In genomic region chr19:47646508-47647120, GRCm38 (mm10) we compare ENCODE assay signal across 28 mouse cellular contexts. TPM values are rescaled to one million over a fixed set of nuclear protein-coding genes. Genes with fewer than 3 reads are reported as not detected.
A peak's percentile ranks its signal among the peaks of the same experiment; 100 is the strongest.
DNase-seq lines count a peak whose midpoint lies in the region; ATAC-seq and TF ChIP-seq lines count a peak whose summit lies in the region.
"Had no signal": no experiment of that assay in that cellular context is flagged by ENCODE, and none has a peak within 500 bp of the region (broad histone marks: within the 10 kb centered on the region; RNA-seq: fewer than 3 reads in every experiment).

No protein-coding gene starts in this region.

- ATAC-seq in heart, embryonic 13.5 days (ENCODE audit: extremely low read depth, insufficient number of reproducible peaks, low FRiP score, low TSS enrichment), result no peak
- ATAC-seq in lung, postnatal 0 days, result peak; percentile 16; the same call in 1 of the 2 replicates
- ATAC-seq: forebrain, embryonic 16.5 days; inflammation-experienced regulatory T-cells, adult 6 months; midbrain, embryonic 16.5 days had no signal

- 0 out of 2 replicates have a peak overlapping the region, but pooled peaks have one; percentile 2 for H3K9ac ChIP-seq in heart, embryonic 13.5 days
- no peak overlapping the region for H3K9ac ChIP-seq in lung, postnatal 0 days (replicated peaks; ENCODE audit: low read depth)
- H3K9ac ChIP-seq: hindbrain, embryonic 14.5 days; limb, embryonic 13.5 days; liver, embryonic 15.5 days; neural tube, embryonic 13.5 days had no signal

- WGBS in heart, embryonic 13.5 days, result 74% methylated on average over 6 of the region's 6 CpGs
- WGBS in lung, postnatal 0 days, result 59% methylated on average over 6 of the region's 6 CpGs

- no peak overlapping the region for H3K4me3 ChIP-seq in heart, embryonic 13.5 days
- no peak overlapping the region for H3K4me3 ChIP-seq in layer of hippocampus, adult 2 months
- H3K4me3 ChIP-seq in lung, postnatal 0 days (ENCODE audit: low read depth, low read length), result no peak overlapping the region
- H3K4me3 ChIP-seq: forebrain, embryonic 10.5 days; limb, embryonic 13.5 days; liver, embryonic 15.5 days; midbrain, embryonic 10.5 days; myocyte; neural tube, embryonic 13.5 days had no signal

- H3K9me3 ChIP-seq in heart, embryonic 13.5 days, result no peaks in the 10 kb centered on the region
- no peaks in the 10 kb centered on the region for H3K9me3 ChIP-seq in lung, postnatal 0 days (ENCODE audit: low read length)
- H3K9me3 ChIP-seq: forebrain, embryonic 10.5 days; G1E; limb, embryonic 13.5 days; liver, embryonic 15.5 days; midbrain, embryonic 10.5 days; neural tube, embryonic 13.5 days had no signal

- peaks cover 37% of the 10 kb centered on the region for H3K36me3 ChIP-seq in heart, embryonic 13.5 days
- H3K36me3 ChIP-seq in lung, postnatal 0 days (ENCODE audit: insufficient read depth, low read length), result peaks cover 7% of the 10 kb centered on the region

- no peak for TF ChIP-seq EP300 in lung, postnatal 0 days (IDR thresholded peaks at IDR 0.05)

- H3K4me2 ChIP-seq in heart, embryonic 13.5 days, result no peak overlapping the region
- H3K4me2 ChIP-seq in lung, postnatal 0 days (replicated peaks; ENCODE audit: low read depth, low read length), result no peak overlapping the region
- H3K4me2 ChIP-seq: hindbrain, embryonic 14.5 days; limb, embryonic 13.5 days; liver, embryonic 15.5 days; neural tube, embryonic 13.5 days had no signal

- H3K27ac ChIP-seq in heart, embryonic 13.5 days (replicated peaks), result no peak overlapping the region
- peak overlapping the region; percentile 49; the same call in 1 of the 2 replicates for H3K27ac ChIP-seq in layer of hippocampus, adult 2 months
- no peak overlapping the region for H3K27ac ChIP-seq in lung, postnatal 0 days (ENCODE audit: low read length)
- H3K27ac ChIP-seq: forebrain, embryonic 10.5 days; hindbrain, embryonic 14.5 days; limb, embryonic 13.5 days; liver, embryonic 15.5 days; neural tube, embryonic 13.5 days had no signal

- no peak for TF ChIP-seq CTCF in layer of hippocampus, adult 2 months (conservative IDR thresholded peaks at IDR 0.05)
- no peak for TF ChIP-seq CTCF in lung, postnatal 0 days (IDR thresholded peaks at IDR 0.05)

- no peak for DNase-seq in heart, postnatal 14 days
- no peak for DNase-seq in layer of hippocampus, adult 2 months (ENCODE audit: low spot score in 2 of 2)
- DNase-seq in layer of hippocampus, postnatal 25 days (ENCODE audit: extremely low spot score in 1 of 2, low spot score in 1 of 2), result no peak
- DNase-seq in lung, postnatal 0 days (ENCODE audit: low spot score), result peak; percentile 22
- DNase-seq in lung, postnatal 14 days, result no peak
- DNase-seq in left cerebral cortex, postnatal 4 days, result no peak
- DNase-seq: adrenal gland, adult 8-10 months; B cell, adult 2 months; cerebellum, postnatal 10 days; gastrocnemius, postnatal 10 days; heart, postnatal 36 days; retina, postnatal 1 day; right cerebral cortex, postnatal 4 days; thymus, postnatal 14 days had no signal

- H3K27me3 ChIP-seq in heart, embryonic 13.5 days (replicated peaks), result no peaks in the 10 kb centered on the region
- no peaks in the 10 kb centered on the region for H3K27me3 ChIP-seq in lung, postnatal 0 days (replicated peaks; ENCODE audit: insufficient read depth, low read length)
- H3K27me3 ChIP-seq: CH12.LX; limb, embryonic 13.5 days; liver, embryonic 15.5 days; neural tube, embryonic 13.5 days had no signal

- intact Hi-C loops in heart, postnatal 14 days (cut with DNase I), result no loop called here
- intact Hi-C loops in left cerebral cortex, postnatal 4 days (cut with DNase I), result no loop called here

- peaks cover 30% of the 10 kb centered on the region for H3K4me1 ChIP-seq in heart, embryonic 13.5 days
- no peaks in the 10 kb centered on the region for H3K4me1 ChIP-seq in lung, postnatal 0 days (ENCODE audit: insufficient read depth, low read depth, low read length)
- H3K4me1 ChIP-seq: limb, embryonic 13.5 days; neural tube, embryonic 13.5 days had no signal

RNA-seq across cellular contexts. Expression of gene Col17a1, which starts 45.3 kb away (rescaled TPM):
- 0.51 and 1.1 TPM in 2 replicates for polyA plus RNA-seq in heart, embryonic 13.5 days (2015; fragmentation: Nextera tagmentation; extraction: Ambion mirVana)
- under 1 TPM; 0.10 to 0.14 TPM for total RNA-seq in heart, postnatal 14 days (2021)
- not detected for total RNA-seq in layer of hippocampus, adult 2 months (2021)
- under 1 TPM in 1 of 2 experiments, not detected in 1; 0.15 TPM for total RNA-seq in layer of hippocampus, postnatal 25 days (2021)
- 2.5 and 3.5 TPM in 2 replicates for polyA plus RNA-seq in lung, postnatal 0 days (2015; fragmentation: Nextera tagmentation; extraction: Ambion mirVana)
- under 1 TPM; 0.18 to 0.48 TPM for total RNA-seq in left cerebral cortex, postnatal 4 days (2021)
- total RNA-seq: adrenal gland, adult 8-10 months; granulocyte monocyte progenitor cell, adult 5-6 weeks; heart, postnatal 36 days had no signal
- polyA plus RNA-seq: G1E; inflammation-experienced regulatory T-cells, adult 6 months had no signal
